Mouse (Mus musculus) forebrain, embryonic 14.5 days (tissue): ENCODE measurements at regions not wholly inside any gene's neighbourhood (a gene's known extent, or its start where the extent isn't known, plus 50 kb on each side); places are given as distances from the start of the nearest gene placed in this dataset.

Source experiments
- ATAC-seq: fragments of 200-750 bp; cut with Nextera tagmentation; 2 replicates; pipeline ENCODE4 v1.8.0; 2017; ENCODE audit warnings: mild to moderate bottlenecking, moderate library complexity
- DNase-seq: peaks from one replicate; pipeline ENCODE4 v3.0.0-alpha.2; 2015; ENCODE audit warnings: low spot score
- H3K27ac ChIP-seq: fragments of 300-500 bp; sonication (generic); 2 replicates; pipeline ENCODE4 v1.5.1; 2014; ENCODE audit warnings: low read depth, mild to moderate bottlenecking, control low read depth, low read length, moderate library complexity
- H3K27me3 ChIP-seq: fragments of 300-500 bp; sonication (generic); replicated peaks from 2 replicates; pipeline ENCODE4 v1.6.1; 2014; ENCODE audit warnings: low read length, control low read depth, mixed read lengths; ENCODE audit not compliant: control insufficient read depth, insufficient read depth
- H3K36me3 ChIP-seq: fragments of 300-500 bp; sonication (generic); 2 replicates; pipeline ENCODE4 v1.6.1; 2014; ENCODE audit warnings: low read length, control low read depth; ENCODE audit not compliant: control insufficient read depth, insufficient read depth
- H3K4me1 ChIP-seq: fragments of 300-500 bp; sonication (generic); 2 replicates; pipeline ENCODE4 v1.6.1; 2014; ENCODE audit warnings: antibody characterized with exemption, low read length, control low read depth; ENCODE audit not compliant: control insufficient read depth, insufficient read depth
- H3K4me2 ChIP-seq: fragments of 300-500 bp; sonication (generic); 2 replicates; pipeline ENCODE4 v1.6.1; 2014; ENCODE audit warnings: mild to moderate bottlenecking, control low read depth, low read length
- H3K4me3 ChIP-seq: fragments of 300-500 bp; sonication (generic); 2 replicates; pipeline ENCODE4 v1.5.1; 2014; ENCODE audit warnings: low read depth, low read length, control low read depth
- H3K9ac ChIP-seq: fragments of 300-500 bp; sonication (generic); 2 replicates; pipeline ENCODE4 v1.6.1; 2014; ENCODE audit warnings: mild to moderate bottlenecking, low read length, control low read depth, moderate library complexity
- H3K9me3 ChIP-seq: fragments of 300-500 bp; sonication (generic); replicated peaks from 2 replicates; pipeline ENCODE4 v1.6.1; 2016; ENCODE audit warnings: low read length, control low read depth, mixed read lengths; ENCODE audit not compliant: control insufficient read depth
- WGBS: fragments of 180-500 bp; shearing (Covaris S2); extraction: QIAGEN DNeasy Blood & Tissue Kit; methylation state at CpG from one replicate; pipeline ENCODE4 v1.1.7; 2014; 5-methylcytosine and 5-hydroxymethylcytosine counted together

DNA sequence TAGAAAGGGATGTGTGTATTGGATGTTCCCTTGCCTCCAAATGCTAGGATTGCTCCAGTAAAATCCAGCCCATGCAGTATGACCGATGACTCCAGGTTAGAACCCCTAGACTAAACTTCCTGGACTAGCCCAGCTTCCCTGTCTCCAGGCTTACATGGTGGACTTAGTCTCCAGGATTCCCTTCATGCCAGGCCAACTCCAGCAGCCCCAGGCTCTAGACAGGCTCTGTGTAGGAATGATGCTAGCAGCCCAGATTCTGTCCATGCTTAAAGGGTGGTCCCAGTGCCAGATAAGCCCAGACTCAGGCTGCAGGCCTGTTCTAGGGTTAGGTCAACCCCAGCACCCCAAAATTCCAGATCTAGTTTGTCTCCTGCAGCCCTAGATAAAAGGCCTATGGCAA, 196.3 kb upstream of the Tas2r119 start:
- 100% methylated on average over 1 of the region's 1 CpGs for WGBS
- Histone ChIP-seq H3K9ac (no peak overlapping the region), H3K4me2 (no peak overlapping the region), H3K27ac (no peak overlapping the region), H3K36me3 (no peaks in the 10 kb centered on the region), H3K4me1 (no peaks in the 10 kb centered on the region), H3K9me3 (no peaks in the 10 kb centered on the region), H3K4me3 (no peak overlapping the region), H3K27me3 (no peaks in the 10 kb centered on the region)
- DNase-seq (no peak), ATAC-seq (no peak)

GRCm38 (mm10) chr15:31987291-31987690, 189.8 kb upstream of the Tas2r119 start:
- ATAC-seq (no peak), DNase-seq (no peak)
- no peak overlapping the region for H3K9ac ChIP-seq
- peaks cover 12% of the 10 kb centered on the region for H3K4me1 ChIP-seq
- H3K4me3 ChIP-seq = no peak overlapping the region
- no peaks in the 10 kb centered on the region for H3K36me3 ChIP-seq
- no peak overlapping the region for H3K4me2 ChIP-seq
- H3K27me3 ChIP-seq = no peaks in the 10 kb centered on the region
- H3K9me3 ChIP-seq = no peaks in the 10 kb centered on the region
- no peak overlapping the region for H3K27ac ChIP-seq
- 82% methylated on average over 3 of the region's 3 CpGs for WGBS

DNA sequence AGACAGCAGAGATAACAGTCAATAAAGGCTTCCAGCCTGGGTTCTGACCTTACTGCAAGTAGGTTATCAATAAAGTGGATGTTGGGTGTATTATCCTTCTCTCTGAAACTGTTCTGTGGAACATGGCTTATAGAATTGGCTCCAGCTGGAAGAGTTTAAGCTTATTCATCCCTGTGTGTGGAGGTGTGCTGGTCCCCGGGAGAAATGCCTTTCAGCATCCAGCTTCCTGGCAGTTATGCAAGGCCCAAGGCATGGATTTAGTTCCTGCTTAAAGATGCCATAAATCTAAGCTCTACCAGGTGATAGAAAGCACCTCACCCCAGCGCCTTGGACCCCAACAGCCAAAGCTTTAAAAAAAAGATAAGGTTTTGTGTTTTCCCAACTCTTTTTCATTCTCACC, 188.0 kb upstream of the Tas2r119 start:
- no peaks in the 10 kb centered on the region for H3K27me3 ChIP-seq
- H3K9me3 ChIP-seq = no peaks in the 10 kb centered on the region
- 37% methylated on average over 2 of the region's 2 CpGs for WGBS
- peaks cover 12% of the 10 kb centered on the region for H3K4me1 ChIP-seq
- no peak overlapping the region for H3K9ac ChIP-seq
- H3K4me2 ChIP-seq = no peak overlapping the region
- H3K4me3 ChIP-seq = no peak overlapping the region
- DNase-seq (no peak), ATAC-seq (peak; percentile 36)
- peak overlapping the region; percentile 68; the same call in 1 of the 2 replicates for H3K27ac ChIP-seq
- no peaks in the 10 kb centered on the region for H3K36me3 ChIP-seq

DNA sequence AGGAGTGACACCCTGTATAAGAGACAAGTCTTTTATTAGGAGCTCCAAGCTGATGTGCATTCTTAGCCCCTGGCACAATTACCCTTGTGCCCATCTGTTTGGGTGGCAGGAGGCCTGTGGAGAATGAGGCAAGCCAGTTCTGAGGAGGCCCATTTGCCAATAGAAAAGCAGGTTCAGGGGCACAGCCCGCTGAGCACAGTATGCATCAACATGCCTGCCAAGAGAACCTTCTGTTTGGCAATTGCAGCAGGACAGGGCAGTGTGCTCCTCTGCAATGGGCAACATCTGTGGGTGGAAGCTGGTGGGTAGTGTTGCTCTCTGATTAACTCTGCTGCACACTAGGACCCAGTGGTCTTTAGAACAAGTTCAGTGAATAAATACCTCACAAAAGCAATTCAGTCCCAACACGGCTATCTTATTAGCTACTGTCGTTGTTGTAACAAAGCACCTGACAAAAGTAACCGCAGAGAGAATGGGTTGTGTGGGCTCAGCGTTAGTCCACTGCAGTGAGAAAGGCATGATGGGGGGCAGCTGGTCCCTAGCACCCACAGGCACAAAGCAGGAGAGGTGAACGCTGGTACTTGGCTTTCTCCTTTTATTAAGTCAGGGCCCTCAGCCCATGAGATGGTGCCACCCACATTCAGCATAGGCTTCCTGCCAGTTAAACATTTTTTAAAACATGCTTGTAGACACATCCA, 187.3 kb upstream of the Tas2r119 start:
- peaks cover 12% of the 10 kb centered on the region for H3K4me1 ChIP-seq
- DNase-seq (peak; percentile 86), ATAC-seq (peak; percentile 96)
- peak overlapping the region; percentile 68 for H3K27ac ChIP-seq
- H3K9me3 ChIP-seq = no peaks in the 10 kb centered on the region
- WGBS = 6% methylated on average over 6 of the region's 6 CpGs
- no peaks in the 10 kb centered on the region for H3K27me3 ChIP-seq
- H3K4me2 ChIP-seq = no peak overlapping the region
- H3K9ac ChIP-seq = no peak overlapping the region
- H3K4me3 ChIP-seq = no peak overlapping the region
- no peaks in the 10 kb centered on the region for H3K36me3 ChIP-seq

GRCm38 (mm10) chr15:31997996-31998395, 179.1 kb upstream of the Tas2r119 start:
- H3K4me2 ChIP-seq = no peak overlapping the region
- DNase-seq = no peak
- no peak overlapping the region for H3K27ac ChIP-seq
- H3K9me3 ChIP-seq = no peaks in the 10 kb centered on the region
- no peaks in the 10 kb centered on the region for H3K36me3 ChIP-seq
- H3K27me3 ChIP-seq = no peaks in the 10 kb centered on the region
- H3K4me1 ChIP-seq = peaks cover 9% of the 10 kb centered on the region
- H3K9ac ChIP-seq = no peak overlapping the region
- WGBS = 90% methylated on average over 2 of the region's 2 CpGs
- no peak overlapping the region for H3K4me3 ChIP-seq
- no peak for ATAC-seq

DNA sequence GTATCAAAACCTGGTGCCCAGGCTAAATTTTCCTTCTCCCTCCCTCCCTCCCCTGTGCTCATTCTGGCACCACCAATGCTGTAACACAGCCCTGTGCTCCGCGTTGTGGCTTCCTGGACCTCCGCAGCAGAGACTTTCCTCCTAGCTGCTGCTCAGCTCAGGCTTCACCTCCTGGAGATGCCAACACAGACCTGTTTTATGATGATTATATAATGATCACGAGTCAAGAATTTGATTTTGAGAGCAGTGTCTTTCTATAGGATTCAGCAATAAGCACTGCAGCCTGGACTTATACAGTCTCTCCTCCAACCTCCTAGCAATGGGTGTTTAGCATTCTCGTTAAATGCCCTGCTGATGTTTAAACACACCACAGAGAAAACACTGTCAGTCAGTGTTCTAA, 177.5 kb upstream of the Tas2r119 start:
- no peak overlapping the region for H3K4me3 ChIP-seq
- no peak overlapping the region for H3K9ac ChIP-seq
- H3K36me3 ChIP-seq = no peaks in the 10 kb centered on the region
- H3K27ac ChIP-seq = no peak overlapping the region
- no peak overlapping the region for H3K4me2 ChIP-seq
- WGBS = 69% methylated on average over 5 of the region's 5 CpGs
- DNase-seq (no peak), ATAC-seq (no peak)
- no peaks in the 10 kb centered on the region for H3K9me3 ChIP-seq
- H3K27me3 ChIP-seq = no peaks in the 10 kb centered on the region
- H3K4me1 ChIP-seq = peaks cover 23% of the 10 kb centered on the region

DNA sequence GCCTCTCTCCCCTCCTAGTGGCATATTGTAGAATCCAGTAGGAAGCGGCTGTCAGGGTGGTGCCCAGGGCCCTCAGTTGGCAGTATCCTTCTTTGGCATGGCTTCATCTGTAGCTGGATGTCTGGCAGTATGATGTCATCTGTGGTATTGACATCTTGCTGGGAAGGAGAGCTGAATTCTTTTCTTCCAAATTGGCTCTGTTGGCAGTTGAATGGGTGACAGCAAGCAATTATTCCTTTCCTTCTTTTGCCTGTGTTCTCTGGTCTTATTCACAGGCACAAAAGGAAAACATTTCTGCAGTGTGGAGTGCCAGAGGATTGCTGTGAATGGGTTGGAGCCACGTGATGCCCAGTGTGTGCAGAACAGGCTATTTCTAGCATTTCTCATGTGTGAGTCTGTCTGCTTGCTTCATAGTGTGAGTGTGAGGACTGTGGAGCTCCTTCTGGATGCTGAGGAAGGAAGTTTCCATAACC, 174.1 kb upstream of the Tas2r119 start:
- ATAC-seq (peak; percentile 97), DNase-seq (peak; percentile 96)
- Histone ChIP-seq H3K9ac (no peak overlapping the region), H3K36me3 (no peaks in the 10 kb centered on the region), H3K27me3 (no peaks in the 10 kb centered on the region), H3K27ac (peak overlapping the region; percentile 72), H3K4me1 (peaks cover 24% of the 10 kb centered on the region), H3K4me3 (no peak overlapping the region), H3K4me2 (peak overlapping the region; percentile 14; the same call in 1 of the 2 replicates), H3K9me3 (no peaks in the 10 kb centered on the region)
- 3% methylated on average over 2 of the region's 2 CpGs for WGBS

DNA sequence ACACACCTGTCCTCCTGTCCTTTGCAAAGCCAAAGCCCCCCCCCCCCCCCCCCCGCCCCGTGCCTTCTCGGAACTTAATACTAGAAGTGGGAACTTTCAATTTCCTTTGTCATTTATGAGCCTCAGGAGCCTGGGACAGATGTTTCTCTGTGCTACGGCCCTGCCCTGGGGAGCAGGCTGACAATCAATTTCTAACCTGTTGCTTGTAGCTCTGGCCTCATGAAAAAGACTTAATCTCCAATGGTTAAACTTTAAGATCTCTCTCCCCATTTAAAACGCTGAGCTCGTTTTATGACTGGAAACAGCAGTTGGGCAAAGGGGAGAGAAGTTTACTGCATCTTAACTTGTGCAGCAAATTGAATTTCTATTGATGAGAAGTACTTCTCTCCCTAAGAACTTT, 173.6 kb upstream of the Tas2r119 start:
- WGBS = 1% methylated on average over 5 of the region's 6 CpGs
- Histone ChIP-seq H3K4me3 (no peak overlapping the region), H3K27ac (peak overlapping the region; percentile 72)

DNA sequence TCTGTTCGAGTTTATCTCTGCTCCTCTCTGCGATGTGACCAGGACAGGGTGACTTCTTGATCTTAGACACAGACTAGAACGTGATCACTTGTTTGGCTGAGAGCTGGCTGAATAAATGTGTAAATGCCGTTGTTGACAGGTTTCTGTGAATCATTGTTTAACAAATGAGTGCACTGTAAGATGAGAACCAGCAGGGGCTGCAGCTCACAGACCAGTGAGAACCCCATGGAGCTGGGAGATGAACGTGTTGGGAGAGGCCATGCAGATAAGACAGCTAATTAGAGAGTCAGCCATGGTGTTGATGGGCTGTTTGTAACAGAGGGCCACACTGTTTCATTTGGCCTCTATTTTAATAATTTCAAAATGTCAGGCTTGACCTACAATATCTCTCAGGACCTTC, 171.1 kb upstream of the Tas2r119 start:
- Histone ChIP-seq H3K27me3 (no peaks in the 10 kb centered on the region), H3K4me3 (no peak overlapping the region), H3K9me3 (no peaks in the 10 kb centered on the region), H3K36me3 (no peaks in the 10 kb centered on the region), H3K4me2 (no peak overlapping the region), H3K4me1 (peaks cover 24% of the 10 kb centered on the region), H3K9ac (no peak overlapping the region), H3K27ac (no peak overlapping the region)
- WGBS = 31% methylated on average over 5 of the region's 5 CpGs
- ATAC-seq (no peak), DNase-seq (no peak)

More for the DNA sequence above, 173.6 kb upstream of the Tas2r119 start:
- H3K36me3 ChIP-seq = no peaks in the 10 kb centered on the region
- DNase-seq = peak; percentile 49
- no peaks in the 10 kb centered on the region for H3K9me3 ChIP-seq
- peak overlapping the region; percentile 14; the same call in 1 of the 2 replicates for H3K4me2 ChIP-seq
- H3K4me1 ChIP-seq = peaks cover 24% of the 10 kb centered on the region
- peak; percentile 52 for ATAC-seq
- H3K9ac ChIP-seq = no peak overlapping the region
- H3K27me3 ChIP-seq = no peaks in the 10 kb centered on the region
